Mouse (Mus musculus): ENCODE measurements around the gene Mapkbp1.

GRCm38 (mm10) chr2:120000882-120001584 is 28.5 kb downstream of the Mapkbp1 start:
- TF ChIP-seq CTCF (IDR thresholded peaks at IDR 0.05; ENCODE audit: low read depth) (no peak), EP300 (IDR thresholded peaks at IDR 0.05; ENCODE audit: low read depth) (no peak)

Data from liver, embryonic 14.5 days (tissue).